Mouse (Mus musculus): Measurements from ENCODE around the gene Isx.

DNA sequence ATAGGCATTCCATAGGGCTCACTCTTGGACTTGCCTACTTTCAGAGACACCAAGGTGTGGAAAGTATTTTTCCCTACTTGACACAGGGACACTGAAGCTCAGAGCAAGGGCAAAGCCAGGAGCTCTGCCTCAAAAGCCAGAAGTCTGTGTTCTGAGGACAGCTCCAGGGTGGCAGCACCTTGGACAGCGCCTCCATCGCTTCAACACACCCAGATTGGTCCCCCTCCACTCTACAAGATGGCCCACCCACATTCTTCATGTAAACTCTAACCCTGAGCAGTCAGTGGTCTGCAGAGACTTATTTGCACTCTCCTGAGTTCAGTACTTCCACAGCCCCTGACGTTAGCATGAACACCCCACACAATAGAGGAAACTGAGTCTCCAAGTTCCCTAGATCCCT, 21.1 kb upstream of the Isx start:
- TF ChIP-seq POLR2A (IDR thresholded peaks at IDR 0.05; ENCODE audit: borderline replicate concordance, extremely low read depth, low read depth, low read length) (no peak), CTCF (IDR thresholded peaks at IDR 0.05; ENCODE audit: insufficient read depth, low read length) (no peak)
